Mouse (Mus musculus) heart, postnatal 0 days (tissue): Measurements from ENCODE around the gene Tyw1. TPM values are rescaled to one million over a fixed set of nuclear protein-coding genes. Genes with fewer than 3 reads are reported as not detected.

Experiments used
- ATAC-seq: fragments of 200-750 bp; cut with Nextera tagmentation; 2 replicates; pipeline ENCODE4 v1.8.0; 2017; ENCODE audit warnings: low read depth, moderate number of reproducible peaks, moderate library complexity; ENCODE audit not compliant: insufficient read depth
- DNase-seq: peaks from one replicate; pipeline ENCODE4 v3.0.0-alpha.2; 2016; ENCODE audit warnings: low spot score
- H3K27ac ChIP-seq: fragments of 300-500 bp; sonication (generic); 2 replicates; pipeline ENCODE4 v1.5.1; 2014; ENCODE audit warnings: low read depth, mild to moderate bottlenecking
- H3K27me3 ChIP-seq: fragments of 300-500 bp; sonication (generic); 2 replicates; pipeline ENCODE4 v1.6.1; 2014; ENCODE audit warnings: low read length, mixed read lengths; ENCODE audit not compliant: control insufficient read depth, insufficient read depth
- H3K36me3 ChIP-seq: fragments of 300-500 bp; sonication (generic); replicated peaks from 2 replicates; pipeline ENCODE4 v1.6.1; 2014; ENCODE audit warnings: low read length, mixed read lengths; ENCODE audit not compliant: control insufficient read depth, insufficient read depth
- H3K4me1 ChIP-seq: fragments of 300-500 bp; sonication (generic); 2 replicates; pipeline ENCODE4 v1.6.1; 2014; ENCODE audit warnings: antibody characterized with exemption; ENCODE audit not compliant: control insufficient read depth, insufficient read depth
- H3K4me2 ChIP-seq: fragments of 300-500 bp; sonication (generic); 2 replicates; pipeline ENCODE4 v1.6.1; 2014; ENCODE audit warnings: low read depth, mild to moderate bottlenecking, low read length, moderate library complexity
- H3K4me3 ChIP-seq: fragments of 300-500 bp; sonication (generic); 2 replicates; pipeline ENCODE4 v1.5.1; 2014; ENCODE audit warnings: low read depth, low read length
- H3K9ac ChIP-seq: fragments of 300-500 bp; sonication (generic); replicated peaks from 2 replicates; pipeline ENCODE4 v1.6.1; 2014; ENCODE audit warnings: low read depth, low read length, mixed read lengths
- H3K9me3 ChIP-seq: fragments of 300-500 bp; sonication (generic); replicated peaks from 2 replicates; pipeline ENCODE4 v1.6.1; 2016; ENCODE audit warnings: low read length; ENCODE audit not compliant: control insufficient read depth
- CTCF ChIP-seq: IDR thresholded peaks from 2 replicates; pipeline ENCODE4 v1.5.1; 2016; ENCODE audit warnings: antibody characterized with exemption, control low read depth, low read depth
- EP300 ChIP-seq: IDR thresholded peaks from 2 replicates; pipeline ENCODE4 v1.6.1; 2016; ENCODE audit warnings: antibody characterized with exemption, low read depth
- WGBS: fragments of 180-500 bp; shearing (Covaris S2); extraction: QIAGEN DNeasy Blood & Tissue Kit; methylation state at CpG from one replicate; pipeline ENCODE4 v1.1.7; 2014; 5-methylcytosine and 5-hydroxymethylcytosine counted together
- polyA plus RNA-seq: library from polyadenylated mRNA; unstranded; fragments of >200 nt; fragmentation: Nextera tagmentation; extraction: Ambion mirVana; gene quantifications from 2 replicates; pipeline ENCODE4 v1.2.1, GENCODE M21; 2015
- total RNA-seq: library from RNA; depleted of rRNA; stranded (reverse); fragments of >200 nt; gene quantifications from 2 replicates; pipeline ENCODE4 v1.2.3, GENCODE M21; 2014; ENCODE audit warnings: low replicate concordance

Gene Tyw1
- total and polyA plus RNA-seq, 2 experiments from 2014 or later = 11.1 to 18.9 TPM

- Histone ChIP-seq H3K27me3 (no peaks in the 10 kb centered on the region), H3K36me3 (peaks cover 14% of the 10 kb centered on the region), H3K9ac (no peak overlapping the region), H3K4me1 (peaks cover 14% of the 10 kb centered on the region), H3K4me3 (no peak overlapping the region), H3K9me3 (no peaks in the 10 kb centered on the region), H3K4me2 (no peak overlapping the region), H3K27ac (no peak overlapping the region)
- no peak for TF ChIP-seq EP300
- no peak for TF ChIP-seq CTCF
- DNase-seq (no peak), ATAC-seq (no peak)
- WGBS = 89% methylated on average over 5 of the region's 5 CpGs
Observed at GRCm38 (mm10) chr5:130218336-130218735, 37.1 kb upstream of the Tyw1 start.

- 0 out of 2 replicates have a peak, but pooled peaks cover 11% of the 10 kb centered on the region for H3K36me3 ChIP-seq
- no peaks in the 10 kb centered on the region for H3K27me3 ChIP-seq
- peaks cover 20% of the 10 kb centered on the region for H3K4me1 ChIP-seq
- peak overlapping the region; percentile 87 for H3K9ac ChIP-seq
- 51% methylated on average over 2 of the region's 2 CpGs for WGBS
- no peak for TF ChIP-seq CTCF
- TF ChIP-seq EP300 = no peak
- H3K9me3 ChIP-seq = no peaks in the 10 kb centered on the region
- DNase-seq = no peak
- peak overlapping the region; percentile 89 for H3K4me3 ChIP-seq
- H3K27ac ChIP-seq = peak overlapping the region; percentile 82
- no peak for ATAC-seq
- peak overlapping the region; percentile 76 for H3K4me2 ChIP-seq
Observed at GRCm38 (mm10) chr5:130221316-130221715, 34.1 kb upstream of the Tyw1 start.

GRCm38 (mm10) chr5:130221760-130222145 is 33.7 kb upstream of the Tyw1 start:
- no peak for TF ChIP-seq EP300
- no peak for TF ChIP-seq CTCF
- peak overlapping the region; percentile 82 for H3K27ac ChIP-seq
- H3K4me1 ChIP-seq = peaks cover 20% of the 10 kb centered on the region
- peak overlapping the region; percentile 87 for H3K9ac ChIP-seq
- H3K27me3 ChIP-seq = no peaks in the 10 kb centered on the region
- H3K9me3 ChIP-seq = no peaks in the 10 kb centered on the region
- 0% methylated on average over 10 of the region's 10 CpGs for WGBS
- peak; percentile 30; the same call in 1 of the 2 replicates for ATAC-seq
- H3K4me3 ChIP-seq = peak overlapping the region; percentile 89
- DNase-seq = no peak
- H3K4me2 ChIP-seq = peak overlapping the region; percentile 76
- 0 out of 2 replicates have a peak, but pooled peaks cover 11% of the 10 kb centered on the region for H3K36me3 ChIP-seq

- under 1% methylated on average over 87 of the region's 88 CpGs for WGBS
- DNase-seq (peak; percentile 78), ATAC-seq (peak; percentile 90)
- H3K9me3 ChIP-seq = no peaks in the 10 kb centered on the region
- H3K36me3 ChIP-seq = 0 out of 2 replicates have a peak, but pooled peaks cover 11% of the 10 kb centered on the region
- H3K4me1 ChIP-seq = peaks cover 20% of the 10 kb centered on the region
- peak overlapping the region; percentile 87 for H3K9ac ChIP-seq
- TF ChIP-seq EP300 = no peak
- peak; percentile 40 for TF ChIP-seq CTCF
- H3K27me3 ChIP-seq = no peaks in the 10 kb centered on the region
- H3K27ac ChIP-seq = peak overlapping the region; percentile 82
- peak overlapping the region; percentile 89 for H3K4me3 ChIP-seq
- peak overlapping the region; percentile 76 for H3K4me2 ChIP-seq
Observed at GRCm38 (mm10) chr5:130222146-130223004, 33.0 kb upstream of the Tyw1 start.

- no peak overlapping the region for H3K4me2 ChIP-seq
- ATAC-seq (no peak), DNase-seq (no peak)
- no peaks in the 10 kb centered on the region for H3K9me3 ChIP-seq
- TF ChIP-seq CTCF = no peak
- no peak for TF ChIP-seq EP300
- H3K27ac ChIP-seq = no peak overlapping the region
- WGBS = 83% methylated on average over 3 of the region's 3 CpGs
- no peaks in the 10 kb centered on the region for H3K27me3 ChIP-seq
- H3K4me1 ChIP-seq = peaks cover 12% of the 10 kb centered on the region
- H3K4me3 ChIP-seq = no peak overlapping the region
- H3K9ac ChIP-seq = 0 out of 2 replicates have a peak overlapping the region, but pooled peaks have one; percentile 26
- peaks cover 33% of the 10 kb centered on the region for H3K36me3 ChIP-seq
Observed at GRCm38 (mm10) chr5:130226790-130227189, 28.6 kb upstream of the Tyw1 start.
